Mouse (Mus musculus) layer of hippocampus, postnatal 25 days (tissue): Measurements from ENCODE around the gene Tmem251. TPM values are rescaled to one million over a fixed set of nuclear protein-coding genes. Genes with fewer than 3 reads are reported as not detected.

Experiments used
- total RNA-seq, 2 experiments: library from RNA; stranded (reverse); gene quantifications; 2 replicates each; pipeline ENCODE4 v1.2.3; 2021

Gene Tmem251
- total RNA-seq, 2 experiments from 2014 or later: 4.8 to 5.4 TPM

Other genes with a start within 250 kb of the Tmem251 start
- 100 to 1,000 TPM; 132 to 135 TPM for gene Chga, start 188.8 kb upstream of the Tmem251 start, total RNA-seq
- 10 to 100 TPM; 56.4 to 66.2 TPM for gene Itpk1, start 38.8 kb upstream of the Tmem251 start, total RNA-seq
- gene Moap1, start 101 bp upstream of the Tmem251 start, total RNA-seq: 10 to 100 TPM; 25.2 to 26.3 TPM
- gene Gm28051, start 14.0 kb downstream of the Tmem251 start, total RNA-seq: not detected
- gene Gon7, start 14.0 kb downstream of the Tmem251 start, total RNA-seq: 10 to 100 TPM; 13.6 to 15.7 TPM
- gene Ubr7, start 14.2 kb downstream of the Tmem251 start, total RNA-seq: 10 to 100 TPM; 31.0 to 33.6 TPM
- gene Gm20604, start 14.9 kb downstream of the Tmem251 start, total RNA-seq: 10 to 100 TPM; 16.3 to 19.3 TPM
- gene Btbd7, start 134.7 kb downstream of the Tmem251 start, total RNA-seq: 10 to 100 TPM; 16.3 to 19.2 TPM
- gene Cox8c, start 155.6 kb downstream of the Tmem251 start, total RNA-seq: not detected
- 10 to 100 TPM; 46.3 to 54.5 TPM for gene Unc79, start 205.1 kb downstream of the Tmem251 start, total RNA-seq